Mouse (Mus musculus) hindbrain, postnatal 0 days (tissue): ENCODE results near the gene Gm9046. TPM values are rescaled to one million over a fixed set of nuclear protein-coding genes. Genes with fewer than 3 reads are reported as not detected.
"Not testable (repeated sequence)": the region's sequence is repeated elsewhere in the genome, so short reads cannot be mapped to it uniquely, and the experiment has no call there.

Source experiments
- ATAC-seq: fragments of 200-750 bp; cut with Nextera tagmentation; 2 replicates; pipeline ENCODE4 v1.8.0; 2017; ENCODE audit warnings: mild to moderate bottlenecking, moderate TSS enrichment, moderate library complexity
- DNase-seq: peaks from one replicate; pipeline ENCODE4 v3.0.0-alpha.2; 2015; ENCODE audit warnings: low spot score
- H3K27ac ChIP-seq: fragments of 300-500 bp; sonication (generic); 2 replicates; pipeline ENCODE4 v1.5.1; 2014; ENCODE audit warnings: mild to moderate bottlenecking
- H3K27me3 ChIP-seq: fragments of 300-500 bp; sonication (generic); 2 replicates; pipeline ENCODE4 v1.6.1; 2014; ENCODE audit warnings: low read length, mixed read lengths; ENCODE audit not compliant: insufficient read depth
- H3K36me3 ChIP-seq: fragments of 300-500 bp; sonication (generic); 2 replicates; pipeline ENCODE4 v1.6.1; 2014; ENCODE audit warnings: low read length, mixed read lengths; ENCODE audit not compliant: insufficient read depth
- H3K4me1 ChIP-seq: fragments of 300-500 bp; sonication (generic); 2 replicates; pipeline ENCODE4 v1.6.1; 2014; ENCODE audit warnings: antibody characterized with exemption, low read length, mixed read lengths; ENCODE audit not compliant: insufficient read depth
- H3K4me2 ChIP-seq: fragments of 300-500 bp; sonication (generic); 2 replicates; pipeline ENCODE4 v1.6.1; 2014; ENCODE audit warnings: low read depth, mild to moderate bottlenecking, low read length, moderate library complexity, mixed read lengths
- H3K4me3 ChIP-seq: fragments of 300-500 bp; sonication (generic); 2 replicates; pipeline ENCODE4 v1.5.1; 2014; ENCODE audit warnings: low read length
- H3K9ac ChIP-seq: fragments of 300-500 bp; sonication (generic); replicated peaks from 2 replicates; pipeline ENCODE4 v1.6.1; 2014; ENCODE audit warnings: mild to moderate bottlenecking, low read length, moderate library complexity, mixed read lengths
- H3K9me3 ChIP-seq: fragments of 300-500 bp; sonication (generic); 2 replicates; pipeline ENCODE4 v1.6.1; 2016; ENCODE audit warnings: low read length, mixed read lengths
- CTCF ChIP-seq: IDR thresholded peaks from 2 replicates; pipeline ENCODE4 v1.5.1; 2016; ENCODE audit warnings: antibody characterized with exemption, control low read depth, low read depth
- WGBS: fragments of 180-500 bp; shearing (Covaris S2); extraction: QIAGEN DNeasy Blood & Tissue Kit; methylation state at CpG from one replicate; pipeline ENCODE4 v1.1.7; 2014; 5-methylcytosine and 5-hydroxymethylcytosine counted together
- polyA plus RNA-seq: library from polyadenylated mRNA; unstranded; fragments of >200 nt; fragmentation: Nextera tagmentation; extraction: Ambion mirVana; gene quantifications from 2 replicates; pipeline ENCODE4 v1.2.1, GENCODE M21; 2015
- total RNA-seq: library from RNA; depleted of rRNA; stranded (reverse); fragments of >200 nt; gene quantifications from 2 replicates; pipeline ENCODE4 v1.2.3, GENCODE M21; 2014; rRNA removed

The Gm9046 gene
- total and polyA plus RNA-seq, 2 experiments from 2014 or later: not detected

- no peak for DNase-seq
- H3K36me3 ChIP-seq: no peaks in the 10 kb centered on the region
- no peaks in the 10 kb centered on the region for H3K4me1 ChIP-seq
- no peak for ATAC-seq
- H3K27me3 ChIP-seq: no peaks in the 10 kb centered on the region
- no peak overlapping the region for H3K4me3 ChIP-seq
- H3K9me3 ChIP-seq: no peaks in the 10 kb centered on the region
- H3K27ac ChIP-seq: no peak overlapping the region
- H3K4me2 ChIP-seq: no peak overlapping the region
- no peak for TF ChIP-seq CTCF
- WGBS: 80% methylated on average over 8 of the region's 8 CpGs
- no peak overlapping the region for H3K9ac ChIP-seq
Measured at GRCm38 (mm10) chr10:118319024-118319423, 24.0 kb downstream of the Gm9046 start.

GRCm38 (mm10) chr10:118302133-118302532 is 40.9 kb downstream of the Gm9046 start:
- H3K27me3 ChIP-seq, H3K4me1 ChIP-seq, ATAC-seq, H3K36me3 ChIP-seq, H3K4me3 ChIP-seq, H3K4me2 ChIP-seq, H3K27ac ChIP-seq, H3K9ac ChIP-seq, H3K9me3 ChIP-seq, DNase-seq: not testable (repeated sequence)
- 51% methylated on average over 2 of the region's 2 CpGs for WGBS

- no peak within 1 kb of the TSS for H3K9ac ChIP-seq
- 95% methylated on average over 6 of the region's 6 CpGs for WGBS
- H3K4me2 ChIP-seq: no peak within 1 kb of the TSS
- DNase-seq (no peak), ATAC-seq (no peak)
- no peaks in the 10 kb centered on the region for H3K27me3 ChIP-seq
- no peak within 1 kb of the TSS for H3K27ac ChIP-seq
- H3K9me3 ChIP-seq: no peaks in the 10 kb centered on the region
- no peaks in the 10 kb centered on the region for H3K4me1 ChIP-seq
- no peak for TF ChIP-seq CTCF
- H3K4me3 ChIP-seq: no peak within 1 kb of the TSS
- no peaks in the 10 kb centered on the region for H3K36me3 ChIP-seq
Measured at GRCm38 (mm10) chr10:118294938-118295337, 48.1 kb downstream of the Gm9046 start, which contains the start of gene Iltifb. Gene Iltifb, minus strand, starts transcription at chr10:118295038.

Other genes starting within 250 kb of the Gm9046 start
- 26.4 and 31.0 TPM in 2 replicates for gene Mdm1, start 201.4 kb downstream of the Gm9046 start, total RNA-seq
- gene Mdm1, start 201.4 kb downstream of the Gm9046 start, polyA plus RNA-seq: 23.0 and 25.1 TPM in 2 replicates
- not detected in 2 replicates for gene Il22, start 138.3 kb downstream of the Gm9046 start, total RNA-seq
- gene Il22, start 138.3 kb downstream of the Gm9046 start, polyA plus RNA-seq: 2.0 and 2.9 TPM in 2 replicates
- 0.05 and 0.18 TPM in 2 replicates for gene Gm32717, start 102.5 kb downstream of the Gm9046 start, total RNA-seq
- 0.10 TPM in 1 of 2 replicates, not detected in the other for gene Gm32717, start 102.5 kb downstream of the Gm9046 start, polyA plus RNA-seq
- gene Gm32802, start 84.6 kb downstream of the Gm9046 start, total RNA-seq: 0.05 and 0.18 TPM in 2 replicates
- 0.10 TPM in 1 of 2 replicates, not detected in the other for gene Gm32802, start 84.6 kb downstream of the Gm9046 start, polyA plus RNA-seq
- gene Iltifb, start 48.2 kb downstream of the Gm9046 start, total RNA-seq: 0.22 TPM in 1 of 2 replicates, not detected in the other
- 6.5 and 6.6 TPM in 2 replicates for gene Iltifb, start 48.2 kb downstream of the Gm9046 start, polyA plus RNA-seq
- gene Gm9040, start 16.3 kb downstream of the Gm9046 start, total RNA-seq: not detected in 2 replicates
- gene Gm9040, start 16.3 kb downstream of the Gm9046 start, polyA plus RNA-seq: not detected in 2 replicates
- gene Gm9044, start 10.8 kb downstream of the Gm9046 start, total RNA-seq: not detected in 2 replicates
- gene Gm9044, start 10.8 kb downstream of the Gm9046 start, polyA plus RNA-seq: not detected in 2 replicates
- gene Gm9045, start 5.4 kb downstream of the Gm9046 start, total RNA-seq: not detected in 2 replicates
- gene Gm9045, start 5.4 kb downstream of the Gm9046 start, polyA plus RNA-seq: not detected in 2 replicates
- 0.14 TPM in 1 of 2 replicates, not detected in the other for gene Gm9048, start 5.4 kb upstream of the Gm9046 start, total RNA-seq
- not detected in 2 replicates for gene Gm9048, start 5.4 kb upstream of the Gm9046 start, polyA plus RNA-seq
- gene Gm9049, start 10.8 kb upstream of the Gm9046 start, total RNA-seq: not detected in 2 replicates
- not detected in 2 replicates for gene Gm9049, start 10.8 kb upstream of the Gm9046 start, polyA plus RNA-seq
- 0.68 TPM in 1 of 2 replicates, not detected in the other for gene Ifng, start 97.8 kb upstream of the Gm9046 start, total RNA-seq
- not detected in 2 replicates for gene Ifng, start 97.8 kb upstream of the Gm9046 start, polyA plus RNA-seq